Mouse (Mus musculus) liver, embryonic 14.5 days (tissue): ENCODE measurements at regions not wholly inside any gene's neighbourhood (a gene's known extent, or its start where the extent isn't known, plus 50 kb on each side); places are given as distances from the start of the nearest gene placed in this dataset.

Experiments used
- CTCF ChIP-seq: IDR thresholded peaks from 2 replicates; pipeline ENCODE4 v1.5.1; 2016; ENCODE audit warnings: antibody characterized with exemption, low read depth, control low read depth
- EP300 ChIP-seq: IDR thresholded peaks from 2 replicates; pipeline ENCODE4 v1.6.1; 2016; ENCODE audit warnings: antibody characterized with exemption, low read depth

DNA sequence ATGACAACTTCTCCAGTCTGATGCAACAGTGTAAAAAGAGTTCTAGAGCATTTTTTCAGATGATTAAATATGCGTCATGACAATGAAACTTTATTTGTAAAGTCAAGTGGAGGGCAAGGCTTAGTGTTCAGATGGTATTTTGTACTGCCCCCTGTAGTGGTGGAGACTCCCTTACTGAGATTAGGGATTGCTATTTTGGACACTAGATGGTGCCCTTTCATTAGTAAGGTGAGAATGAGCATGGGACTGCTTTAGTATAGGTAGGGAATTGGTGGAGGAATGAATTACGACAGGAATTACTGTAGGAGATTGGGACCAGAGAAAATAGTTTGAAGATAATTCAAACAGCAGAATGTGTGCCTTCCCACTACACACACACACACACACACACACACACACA is 361.1 kb upstream of the Chd6 start:
- TF ChIP-seq EP300 (no peak), CTCF (no peak)
